Mouse (Mus musculus) C2C12 (cell line): ENCODE results near the gene Lpar1. TPM values are rescaled to one million over a fixed set of nuclear protein-coding genes. Genes with fewer than 3 reads are reported as not detected.
A peak's percentile ranks its signal among the peaks of the same experiment; 100 is the strongest.

Source experiments
- H3K27me3 ChIP-seq: one replicate; pipeline ENCODE4 v1.6.1; 2011; ENCODE audit not compliant: control insufficient read depth, insufficient read depth, insufficient read length
- H3K36me3 ChIP-seq: one replicate; pipeline ENCODE4 v1.6.1; 2011; ENCODE audit not compliant: control insufficient read depth, insufficient read depth
- H3K4me3 ChIP-seq: one replicate; pipeline ENCODE4 v1.5.1; 2011; ENCODE audit warnings: mild to moderate bottlenecking, control low read depth; ENCODE audit not compliant: poor library complexity, insufficient read depth, severe bottlenecking
- H3K79me2 ChIP-seq: one replicate; pipeline ENCODE4 v1.6.1; 2011; ENCODE audit not compliant: control insufficient read depth, insufficient read depth
- H3K79me3 ChIP-seq: one replicate; pipeline ENCODE4 v1.6.1; 2011; ENCODE audit warnings: low read depth, control low read depth
- H3ac ChIP-seq: one replicate; pipeline ENCODE3; 2011; ENCODE audit warnings: low read depth; ENCODE audit not compliant: control insufficient read depth, insufficient read length
- CEBPB ChIP-seq: IDR thresholded peaks from one replicate; pipeline ENCODE4 v1.6.1; 2011; ENCODE audit warnings: low read depth, mild to moderate bottlenecking, control low read depth, moderate library complexity
- CTCF ChIP-seq: IDR thresholded peaks from one replicate; pipeline ENCODE4 v1.5.1; 2011; ENCODE audit not compliant: control insufficient read depth, insufficient read depth, insufficient read length
- FOSL1 ChIP-seq: IDR thresholded peaks from one replicate; pipeline ENCODE4 v1.8.0; 2011; ENCODE audit warnings: mild to moderate bottlenecking, low read length; ENCODE audit not compliant: poor library complexity, insufficient read depth, severe bottlenecking
- MAX ChIP-seq: IDR thresholded peaks from one replicate; pipeline ENCODE4 v1.6.1; 2011; ENCODE audit warnings: mild to moderate bottlenecking, control low read depth
- MYOG ChIP-seq: IDR thresholded peaks from one replicate; pipeline ENCODE4 v1.6.1; 2011; ENCODE audit not compliant: control insufficient read depth, insufficient read length; ENCODE audit errors: extremely low read depth
- USF1 ChIP-seq: IDR thresholded peaks from one replicate; pipeline ENCODE4 v1.6.1; 2011; ENCODE audit warnings: low read depth, mild to moderate bottlenecking, control low read depth, moderate library complexity
- microRNA-seq: library from miRNA; unstranded; fragments of <30 nt; microRNA quantifications from one replicate; pipeline ENCODE4, GENCODE M21; 2019; ENCODE audit warnings: borderline microRNAs expressed
- polyA plus RNA-seq: library from polyadenylated mRNA; unstranded; fragments of >200 nt; fragmentation: generic; extraction: Trizol; gene quantifications from one replicate; pipeline ENCODE4 v1.2.1, GENCODE M21; 2012; ENCODE audit warnings: missing spikeins

Lpar1 gene
- polyA plus RNA-seq, 1 experiment = 14.4 TPM

DNA sequence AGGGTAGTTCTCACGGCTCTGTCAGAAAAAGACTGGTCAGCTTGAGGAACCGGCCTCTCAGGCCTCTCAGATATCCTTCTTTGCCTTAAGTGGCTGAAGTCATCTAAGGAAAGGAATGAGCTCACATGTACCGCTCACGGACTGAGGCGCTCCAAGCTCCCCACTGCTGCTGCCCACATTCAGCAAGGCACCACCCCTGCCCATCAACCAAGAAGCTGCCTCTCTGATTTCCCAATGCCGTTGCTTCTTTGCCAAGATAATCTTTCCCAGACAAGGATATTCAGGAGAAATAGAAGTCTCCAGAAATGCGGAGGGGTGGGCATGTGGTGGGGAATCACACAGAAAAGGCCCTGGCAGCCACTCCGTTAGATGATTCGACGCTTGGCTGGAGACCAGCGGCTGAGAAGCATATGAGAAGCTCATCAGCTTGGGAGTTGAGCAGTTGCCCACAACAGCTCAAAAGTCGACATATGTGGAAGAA lies 152.8 kb downstream of the Lpar1 start:
- Histone ChIP-seq H3K4me3 (no peak overlapping the region), H3K36me3 (no peaks in the 10 kb centered on the region), H3ac (no peak overlapping the region), H3K79me2 (no peaks in the 10 kb centered on the region), H3K79me3 (no peaks in the 10 kb centered on the region), H3K27me3 (no peaks in the 10 kb centered on the region)
- TF ChIP-seq USF1 (no peak), MAX (no peak), CEBPB (peak; percentile 37), CTCF (no peak), MYOG (no peak), FOSL1 (no peak)

Small RNA genes lying within 50 kb of the gene (microRNA-seq; reads per million reads assigned to microRNA genes)
- gene Mir3095 = 1.5 reads per million, percentile 33 among the genes with 10 or more reads in this experiment

Other genes starting within 250 kb of the Lpar1 start
- 0.04 TPM for gene Olfr267, start 233.8 kb upstream of the Lpar1 start, polyA plus RNA-seq